Mouse (Mus musculus) kidney, adult 18-20 months (tissue): ENCODE results near the gene Slc44a5.
"Not testable (repeated sequence)": the region's sequence is repeated elsewhere in the genome, so short reads cannot be mapped to it uniquely, and the experiment has no call there.

ENCODE experiments used
- DNase-seq: peaks from one replicate; pipeline ENCODE4 v3.0.0; 2021

The Slc44a5 gene

GRCm38 (mm10) chr3:153969451-153969850 is 3.8 kb upstream of the Slc44a5 start:
- no peak for DNase-seq

- no peak for DNase-seq
These were observed 919 bp downstream of the Slc44a5 start for GRCm38 (mm10) chr3:153973949-153974760.

GRCm38 (mm10) chr3:153975060-153975459 is 1.8 kb downstream of the Slc44a5 start:
- no peak for DNase-seq

- DNase-seq = no peak
These were observed 2.6 kb downstream of the Slc44a5 start for GRCm38 (mm10) chr3:153975791-153976190.

GRCm38 (mm10) chr3:153980611-153981010 is 7.4 kb downstream of the Slc44a5 start:
- no peak for DNase-seq

- DNase-seq = peak; percentile 29
These were observed 11.4 kb downstream of the Slc44a5 start for GRCm38 (mm10) chr3:153984428-153985340.

- no peak for DNase-seq
These were observed 26.7 kb downstream of the Slc44a5 start for GRCm38 (mm10) chr3:153999797-154000528.

GRCm38 (mm10) chr3:154001348-154001747 is 28.1 kb downstream of the Slc44a5 start:
- DNase-seq = no peak

GRCm38 (mm10) chr3:154046876-154047275 is 73.6 kb downstream of the Slc44a5 start:
- DNase-seq = no peak

- no peak for DNase-seq
These were observed 80.1 kb downstream of the Slc44a5 start for GRCm38 (mm10) chr3:154053331-154053730.

GRCm38 (mm10) chr3:154057464-154057863 is 84.2 kb downstream of the Slc44a5 start:
- no peak for DNase-seq

GRCm38 (mm10) chr3:154058200-154058599 is 85.0 kb downstream of the Slc44a5 start:
- DNase-seq = no peak

GRCm38 (mm10) chr3:154071989-154072388 is 98.8 kb downstream of the Slc44a5 start:
- DNase-seq = not testable (repeated sequence)

GRCm38 (mm10) chr3:154075749-154076148 is 102.5 kb downstream of the Slc44a5 start:
- DNase-seq = no peak

- DNase-seq = no peak
These were observed 108.5 kb downstream of the Slc44a5 start for GRCm38 (mm10) chr3:154081687-154082086.

GRCm38 (mm10) chr3:154082241-154082640 is 109.0 kb downstream of the Slc44a5 start:
- DNase-seq = no peak

- DNase-seq = no peak
These were observed 109.7 kb downstream of the Slc44a5 start for GRCm38 (mm10) chr3:154082961-154083360.

GRCm38 (mm10) chr3:154089996-154090395 is 116.8 kb downstream of the Slc44a5 start:
- DNase-seq = no peak

- no peak for DNase-seq
These were observed 118.5 kb downstream of the Slc44a5 start for GRCm38 (mm10) chr3:154091468-154092338.

GRCm38 (mm10) chr3:154092466-154092865 is 119.2 kb downstream of the Slc44a5 start:
- DNase-seq = no peak

GRCm38 (mm10) chr3:154093745-154094322 is 120.6 kb downstream of the Slc44a5 start:
- DNase-seq = no peak

GRCm38 (mm10) chr3:154101671-154102070 is 128.4 kb downstream of the Slc44a5 start:
- no peak for DNase-seq
